Mouse (Mus musculus): ENCODE data around the gene Ube2s.

DNA sequence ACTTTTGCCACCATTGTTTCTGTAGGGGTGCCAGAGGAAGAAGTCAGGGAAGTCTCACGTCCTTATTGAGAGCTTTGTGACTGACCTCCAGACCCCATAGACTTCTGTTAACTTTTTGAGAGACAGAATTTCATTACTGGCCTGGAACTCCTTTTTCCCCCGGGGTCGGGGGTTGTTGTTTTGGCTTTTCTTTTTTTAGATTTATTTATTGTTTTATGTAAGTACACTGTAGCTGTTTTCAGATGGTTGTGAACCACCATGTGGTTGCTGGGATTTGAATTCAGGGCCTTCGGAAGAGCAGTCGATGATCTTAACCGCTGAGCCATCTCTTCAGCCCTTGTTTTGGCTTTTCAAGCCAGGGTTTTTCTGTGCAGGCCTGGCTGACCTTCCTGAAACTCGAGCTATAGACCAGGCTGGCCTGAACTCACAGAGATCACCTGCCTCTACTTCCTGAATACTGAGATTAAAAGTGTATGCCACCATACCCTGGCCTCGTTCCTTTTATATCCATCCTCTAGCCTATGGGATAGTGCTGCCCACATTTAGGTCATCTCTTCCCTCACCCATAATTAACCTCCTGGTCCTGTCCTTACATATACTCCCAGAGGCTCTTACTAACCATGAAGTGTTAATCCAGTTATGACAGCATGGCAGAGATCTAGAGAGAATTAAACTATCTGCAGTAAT lies 858 bp upstream of the Ube2s start:
- TF ChIP-seq CTCF (conservative IDR thresholded peaks at IDR 0.05; ENCODE audit: low read length) = no peak
- no peak for TF ChIP-seq POU5F1 (IDR thresholded peaks at IDR 0.05; ENCODE audit: borderline replicate concordance, low read length)

Data from E14TG2a.4 (cell line).